Mouse (Mus musculus): Measurements from ENCODE around the gene Morn5.

DNA sequence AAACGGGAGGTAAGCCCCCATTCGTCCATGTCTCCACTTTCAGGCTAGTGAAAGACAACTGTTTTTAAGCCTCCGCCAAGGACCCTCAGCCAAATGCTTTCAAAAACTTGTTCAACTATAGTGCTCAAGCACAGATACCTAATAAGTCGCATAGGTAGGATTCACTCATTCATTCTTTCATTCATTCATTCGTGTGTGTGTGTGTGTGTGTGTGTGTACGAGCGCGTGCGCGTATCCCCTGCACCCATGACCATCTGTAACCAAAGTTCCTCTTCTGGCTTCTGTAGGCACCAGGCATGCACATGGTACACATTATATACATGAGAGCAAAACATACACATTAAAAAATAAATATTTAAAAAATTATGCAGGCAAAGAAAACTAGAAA is 303 bp downstream of the Morn5 start:
- TF ChIP-seq CTCF (conservative IDR thresholded peaks at IDR 0.05; ENCODE audit: low read length) (no peak), POU5F1 (IDR thresholded peaks at IDR 0.05; ENCODE audit: borderline replicate concordance, low read length) (no peak)

Data from E14TG2a.4 (cell line).